Comparison of ENCODE assay signal across 9 mouse cellular contexts in genomic region chr14:60592822-60593221, GRCm38 (mm10). TPM values are rescaled to one million over a fixed set of nuclear protein-coding genes. Genes with fewer than 3 reads are reported as not detected.
DNase-seq lines count a peak whose midpoint lies in the region; ATAC-seq lines count a peak whose summit lies in the region.
"Had no signal": no experiment of that assay in that cellular context is flagged by ENCODE, and none has a peak within 500 bp of the region (broad histone marks: within the 10 kb centered on the region; RNA-seq: fewer than 3 reads in every experiment).

No protein-coding gene starts in this region.

- H3K4me2 ChIP-seq in heart, embryonic 11.5 days, result 0 out of 2 replicates have a peak overlapping the region, but pooled peaks have one; percentile 20

- ATAC-seq in heart, embryonic 11.5 days (replicated peaks; ENCODE audit: insufficient number of reproducible peaks, low FRiP score, low TSS enrichment), result no peak
- ATAC-seq: Patski had no signal

- DNase-seq in heart, adult 11 months, result peak; percentile 96
- DNase-seq in heart, embryonic 10.5 days (ENCODE audit: low spot score), result no peak
- DNase-seq in Muller cell, postnatal 12 days (ENCODE audit: inconsistent ontology term), result peak; percentile 39
- peak; percentile 75 to 79 for DNase-seq in kidney, postnatal 36 days
- DNase-seq in right cerebral cortex, postnatal 14 days, result peak; percentile 15
- DNase-seq in embryo, embryonic 9.5 days (ENCODE audit: extremely low spot score), result no peak
- DNase-seq in spleen, adult 18-20 months, result no peak

- H3K9me3 ChIP-seq in heart, embryonic 10.5 days, result no peaks in the 10 kb centered on the region
- H3K9me3 ChIP-seq in heart, embryonic 11.5 days (replicated peaks; ENCODE audit: control insufficient read depth, low read length), result no peaks in the 10 kb centered on the region

- H3K4me1 ChIP-seq in heart, embryonic 10.5 days, result peaks cover 45% of the 10 kb centered on the region
- peaks cover 32% of the 10 kb centered on the region for H3K4me1 ChIP-seq in heart, embryonic 11.5 days (ENCODE audit: control insufficient read depth, insufficient read depth, low read length)

- WGBS in heart, embryonic 10.5 days, result 38% methylated on average over 7 of the region's 7 CpGs
- WGBS in heart, embryonic 11.5 days (ENCODE audit: insufficient replicate concordance), result 25% methylated on average over 7 of the region's 7 CpGs

- H3K36me3 ChIP-seq in heart, embryonic 10.5 days, result no peaks in the 10 kb centered on the region
- no peaks in the 10 kb centered on the region for H3K36me3 ChIP-seq in heart, embryonic 11.5 days (ENCODE audit: control insufficient read depth, insufficient read depth, low read length)

- no peak overlapping the region for H3K27ac ChIP-seq in heart, embryonic 10.5 days
- no peak overlapping the region for H3K27ac ChIP-seq in heart, embryonic 11.5 days (ENCODE audit: low read depth, low read length)

- H3K9ac ChIP-seq in heart, embryonic 11.5 days (ENCODE audit: low read depth, low read length), result no peak overlapping the region

- H3K4me3 ChIP-seq in heart, embryonic 10.5 days, result no peak overlapping the region
- no peak overlapping the region for H3K4me3 ChIP-seq in heart, embryonic 11.5 days (ENCODE audit: low read depth, low read length)

- H3K27me3 ChIP-seq in heart, embryonic 10.5 days (ENCODE audit: insufficient read depth, poor library complexity, severe bottlenecking), result no peaks in the 10 kb centered on the region
- no peaks in the 10 kb centered on the region for H3K27me3 ChIP-seq in heart, embryonic 11.5 days (ENCODE audit: control insufficient read depth, insufficient read depth, low read length)
- H3K27me3 ChIP-seq: Patski had no signal

RNA-seq across cellular contexts. Expression of gene Spata13, which starts 41.0 kb away (rescaled TPM):
- polyA plus RNA-seq in heart, embryonic 10.5 days (2016; fragmentation: Nextera tagmentation; extraction: Ambion mirVana), result 21.2 and 24.7 TPM in 2 replicates
- 16.8 and 19.6 TPM in 2 replicates for polyA plus RNA-seq in heart, embryonic 11.5 days (2014; fragmentation: Nextera tagmentation; extraction: Ambion mirVana)

Comparison
In these comparisons a context has a peak if more than half of its experiments do, and no peak if none do; other contexts are left out.
1. DNase-seq: peak in heart, adult 11 months (single experiment), Muller cell, postnatal 12 days (single experiment), kidney, postnatal 36 days (2 of 2) and right cerebral cortex, postnatal 14 days (single experiment); none in heart, embryonic 10.5 days (single experiment), embryo, embryonic 9.5 days (single experiment) and spleen, adult 18-20 months (0 of 2).